Mouse (Mus musculus): ENCODE data around the gene Krt2.

Gene Krt2

DNA sequence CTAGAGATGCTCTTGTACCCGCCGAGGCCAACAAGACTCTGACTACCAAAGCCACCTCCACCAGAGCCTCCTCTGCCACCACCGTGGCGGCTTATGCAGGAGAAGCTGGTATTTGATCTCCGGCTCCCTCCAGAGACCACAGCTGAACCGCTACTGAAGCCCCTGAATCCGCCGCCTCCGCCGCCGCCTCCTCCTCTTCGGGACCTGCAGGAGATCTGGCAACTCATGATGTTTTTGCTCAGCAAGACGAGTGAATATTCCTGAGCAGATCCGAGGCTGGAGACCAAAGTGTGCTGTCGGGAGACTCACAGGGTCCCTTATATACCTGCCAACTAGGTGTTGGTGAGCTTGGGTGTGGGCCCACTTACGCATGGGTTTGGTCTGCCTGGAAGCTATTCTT, at the start of gene Krt2:
Gene Krt2 (minus strand): TSS at position 295 of the 400 bp plus-strand sequence.
- DNase-seq (ENCODE audit: low spot score): no peak

GRCm38 (mm10) chr15:101866754-101867153, 48.8 kb upstream of the Krt2 start:
- DNase-seq (ENCODE audit: low spot score): no peak

GRCm38 (mm10) chr15:101860421-101861130, 42.6 kb upstream of the Krt2 start:
- DNase-seq (ENCODE audit: low spot score): peak; percentile 23

DNA sequence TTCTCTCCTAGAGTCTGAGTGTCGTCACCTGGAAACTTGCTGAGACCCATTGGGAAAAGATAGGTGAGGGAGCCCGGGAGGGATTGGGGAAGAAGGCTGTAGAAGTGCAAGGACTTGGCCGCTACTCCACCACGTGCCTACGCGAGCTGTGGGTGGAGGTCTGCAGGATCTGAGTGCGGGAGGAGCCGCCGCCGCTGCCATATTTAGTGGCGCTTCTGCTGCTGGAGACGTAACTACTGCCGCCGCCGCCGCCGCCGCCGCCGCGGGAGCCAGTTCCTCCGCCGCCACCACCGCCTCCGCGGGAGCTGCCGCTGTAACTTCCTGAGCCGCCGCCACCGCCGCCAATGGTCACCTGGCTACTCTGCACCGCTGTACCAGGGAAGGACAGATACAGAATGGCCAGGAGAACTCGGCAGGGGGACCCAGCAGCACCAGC, 41.8 kb upstream of the Krt2 start:
- peak; percentile 68 for DNase-seq (ENCODE audit: low spot score)

DNA sequence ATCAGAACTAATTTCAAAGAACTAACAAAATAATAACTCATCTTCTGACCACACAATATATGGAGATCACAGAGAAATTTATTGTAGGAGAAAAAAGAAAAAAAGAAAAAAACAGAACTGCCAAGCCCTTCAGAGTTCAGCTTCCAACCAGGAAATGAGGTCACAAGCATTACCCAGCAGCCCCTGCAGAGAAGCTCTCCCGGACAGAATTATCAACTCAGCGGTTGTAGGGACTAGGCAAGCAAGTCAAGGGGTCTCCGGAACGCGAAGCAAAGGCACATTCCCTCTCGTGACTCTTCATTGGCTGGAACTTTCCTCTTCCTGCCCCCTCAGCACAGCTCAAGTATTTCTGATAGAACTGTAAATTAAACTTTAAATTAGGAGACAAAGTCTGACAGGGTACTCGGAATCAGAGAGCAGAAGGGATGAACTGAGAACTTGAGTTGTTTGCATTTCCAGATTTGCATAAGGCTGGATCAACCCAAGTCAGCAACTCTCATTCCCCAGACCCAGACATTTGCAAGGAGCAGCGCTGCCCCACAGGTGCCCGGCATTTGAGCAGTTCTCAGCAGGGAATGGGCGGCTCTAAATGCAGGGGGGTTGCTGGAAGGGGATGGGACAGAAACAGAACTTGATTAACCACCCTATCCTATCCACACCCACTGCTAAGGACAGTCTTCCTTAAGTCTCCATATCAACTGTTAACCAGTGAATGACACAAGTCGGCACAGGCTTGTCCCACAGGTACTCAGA, 40.9 kb upstream of the Krt2 start:
- peak; percentile 40 for DNase-seq (ENCODE audit: low spot score)

- DNase-seq (ENCODE audit: low spot score): no peak
These were observed 38.7 kb upstream of the Krt2 start for GRCm38 (mm10) chr15:101856696-101857095.

- DNase-seq (ENCODE audit: low spot score): no peak
These were observed 37.8 kb upstream of the Krt2 start for GRCm38 (mm10) chr15:101855732-101856131.

DNA sequence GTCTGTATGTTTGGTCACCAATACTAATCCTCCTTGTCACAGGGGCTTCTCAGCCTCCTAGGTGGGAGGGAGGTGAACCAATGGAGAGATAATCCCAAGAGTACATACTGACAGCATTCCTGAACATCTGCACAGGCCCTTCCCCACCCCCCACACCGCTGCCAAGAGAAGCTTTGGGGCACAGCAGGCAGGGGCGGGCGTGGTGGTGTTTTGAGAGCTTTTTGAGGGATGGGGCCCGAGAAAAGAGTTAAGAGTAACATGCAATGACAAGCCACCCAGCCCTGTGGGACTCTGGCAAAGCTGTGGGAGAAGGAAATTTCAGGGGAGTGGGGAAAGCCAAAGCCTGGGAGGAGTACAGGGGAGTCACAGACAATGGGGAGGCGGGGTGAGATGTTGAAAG, 36.3 kb upstream of the Krt2 start:
- DNase-seq (ENCODE audit: low spot score): no peak

- DNase-seq (ENCODE audit: low spot score): no peak
These were observed 34.6 kb upstream of the Krt2 start for GRCm38 (mm10) chr15:101852571-101852970.

DNA sequence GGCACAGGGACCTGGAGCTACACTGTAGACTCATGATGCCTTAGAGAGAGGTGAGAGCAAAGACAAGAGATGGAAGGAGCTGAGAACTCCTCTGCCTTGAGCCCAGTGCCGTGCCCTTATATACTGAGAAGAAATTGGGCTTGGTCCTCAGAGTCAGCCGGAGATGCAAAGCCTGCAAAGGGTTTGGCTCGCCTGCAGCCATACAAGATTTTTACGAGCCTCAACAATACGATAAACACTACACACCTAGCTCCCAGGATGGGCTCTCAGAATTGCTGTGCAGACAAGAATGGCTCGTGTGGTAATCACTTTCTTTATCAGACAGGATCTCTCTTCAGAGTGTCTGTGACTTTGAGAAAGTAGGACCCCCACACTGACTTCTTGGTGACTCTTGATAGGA, 32.7 kb upstream of the Krt2 start, which contains the start of gene Krt1:
Gene Krt1 (minus strand): TSS at position 101 of the 400 bp plus-strand sequence.
- DNase-seq (ENCODE audit: low spot score): no peak

DNA sequence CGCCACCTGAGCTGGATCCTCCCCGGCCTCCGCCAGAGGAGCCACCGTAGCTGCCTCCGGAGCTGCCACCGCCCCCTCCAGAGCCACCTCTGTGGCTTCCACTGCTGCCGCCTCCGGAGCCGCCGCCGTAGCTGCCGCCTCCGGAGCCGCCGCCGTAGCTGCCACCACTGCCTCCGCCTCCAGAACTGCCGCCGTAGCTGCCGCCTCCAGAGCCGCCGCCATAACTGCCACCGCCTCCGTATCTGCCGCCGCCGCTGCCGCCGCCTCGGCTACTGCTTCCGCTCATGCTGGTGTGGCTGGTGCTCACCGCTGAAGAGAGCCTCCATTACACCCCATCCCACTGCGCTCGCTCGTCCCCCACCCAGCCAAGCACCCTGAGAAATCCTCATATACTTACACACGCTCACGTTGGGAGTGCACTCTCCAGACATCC, 28.0 kb upstream of the Krt2 start:
- DNase-seq (ENCODE audit: low spot score): peak; percentile 56

GRCm38 (mm10) chr15:101843192-101843591, 25.2 kb upstream of the Krt2 start:
- DNase-seq (ENCODE audit: low spot score): no peak

- no peak for DNase-seq (ENCODE audit: low spot score)
These were observed 16.9 kb upstream of the Krt2 start for GRCm38 (mm10) chr15:101834784-101835328.

GRCm38 (mm10) chr15:101833131-101833530, 15.2 kb upstream of the Krt2 start:
- DNase-seq (ENCODE audit: low spot score): no peak

DNA sequence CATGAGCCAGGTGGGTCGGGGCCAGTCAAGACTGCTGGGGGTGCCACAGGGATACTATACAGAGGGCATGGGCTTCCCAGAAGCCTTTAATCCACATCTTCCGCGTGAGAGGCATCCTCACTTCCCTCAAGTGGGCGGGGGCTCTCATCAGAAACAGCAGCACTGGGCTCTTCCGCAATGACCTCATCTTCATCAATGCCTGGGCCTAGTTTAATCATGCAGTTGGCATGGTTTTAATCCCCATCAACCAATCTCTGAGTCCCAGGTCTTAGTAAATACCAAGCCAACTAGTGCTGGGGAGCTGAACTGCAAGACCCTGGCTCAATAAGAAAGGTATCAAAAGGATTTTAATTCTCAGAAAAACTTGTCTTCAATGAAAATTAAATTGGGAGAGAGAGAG, 11.5 kb upstream of the Krt2 start:
- no peak for DNase-seq (ENCODE audit: low spot score)

- no peak for DNase-seq (ENCODE audit: low spot score)
These were observed 3.8 kb upstream of the Krt2 start for GRCm38 (mm10) chr15:101821786-101822185.

GRCm38 (mm10) chr15:101803052-101803822, 14.7 kb downstream of the Krt2 start:
- no peak for DNase-seq (ENCODE audit: low spot score)

DNA sequence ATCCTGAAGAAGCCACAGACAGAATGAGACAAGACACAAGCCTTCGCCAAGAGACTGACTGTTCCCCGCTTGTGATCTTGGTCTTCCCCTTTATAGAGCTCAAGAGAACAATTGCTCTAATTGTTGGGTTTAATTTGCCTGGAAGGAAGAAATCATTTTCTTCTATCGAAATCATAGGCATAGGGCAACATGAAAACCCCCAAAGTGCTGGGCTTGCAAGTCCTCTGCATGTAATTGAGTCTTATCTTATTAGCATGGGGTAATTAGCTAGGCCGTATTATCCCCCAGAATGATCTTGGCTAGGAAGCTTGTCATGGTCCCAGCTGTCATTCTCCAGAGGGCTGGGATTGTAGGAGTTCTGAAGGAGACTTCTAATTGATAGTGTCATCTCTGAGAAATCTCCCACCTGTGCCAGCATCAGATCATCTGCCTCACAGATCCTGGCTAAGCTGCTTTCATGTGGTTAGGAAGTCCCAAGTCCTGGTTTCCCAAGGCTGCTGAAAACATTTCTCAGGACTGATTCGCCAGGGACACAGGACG, 15.6 kb downstream of the Krt2 start, which contains the start of gene Krt73:
Gene Krt73 (minus strand): TSS at position 51 of the 540 bp plus-strand sequence.
- DNase-seq (ENCODE audit: low spot score): no peak

GRCm38 (mm10) chr15:101790867-101791266, 27.1 kb downstream of the Krt2 start:
- DNase-seq (ENCODE audit: low spot score): no peak

- no peak for DNase-seq (ENCODE audit: low spot score)
These were observed 31.6 kb downstream of the Krt2 start, which contains the start of gene Krt72 for GRCm38 (mm10) chr15:101786360-101786759. Gene Krt72, minus strand, starts transcription at chr15:101786460.

GRCm38 (mm10) chr15:101773420-101773819, 44.5 kb downstream of the Krt2 start:
- no peak for DNase-seq (ENCODE audit: low spot score)

- peak; percentile 93 for DNase-seq (ENCODE audit: low spot score)
These were observed 45.3 kb downstream of the Krt2 start for GRCm38 (mm10) chr15:101772711-101773081.
